Mouse (Mus musculus) Patski (cell line): Measurements from ENCODE around the gene Epb41. TPM values are rescaled to one million over a fixed set of nuclear protein-coding genes. Genes with fewer than 3 reads are reported as not detected.

Experiments
- ATAC-seq: fragments of 100-300 bp; one replicate; pipeline ENCODE4 v1.8.0; 2021
- CTCF ChIA-PET: fragments of 350-600 bp; sonication (Branson Sonifier 250); formaldehyde crosslinking; loops from one replicate; lab custom pipeline; 2022; ENCODE audit warnings: inconsistent platforms; lab: Charles Lee
- POLR2A ChIA-PET: fragments of 350-600 bp; sonication (Branson Sonifier 250); formaldehyde crosslinking; loops from one replicate; lab custom pipeline; 2022; ENCODE audit warnings: antibody characterized with exemption, inconsistent platforms; lab: Charles Lee
- DNase-seq: peaks from one replicate; pipeline ENCODE4 v3.0.0-alpha.2; 2011; ENCODE audit warnings: low read depth, low spot score
- H3K27me3 ChIP-seq: fragments of 371-371 bp; one replicate; pipeline ENCODE4 v1.5.1; 2021
- CTCF ChIP-seq: fragments of 100-300 bp; IDR thresholded peaks from one replicate; pipeline ENCODE4 v1.5.1; 2021
- in situ Hi-C: fragments of 300-500 bp; cut with MboI; formaldehyde crosslinking; loops from 3 replicates; pipeline ENCODE4 v1.11.1; 2018; ENCODE audit warnings: low pct_unique_long_range_greater_than_20kb, mixed read lengths
- polyA plus RNA-seq: library from polyadenylated mRNA; unstranded; gene quantifications from one replicate; pipeline ENCODE4 v1.2.3, GENCODE M21; 2021

Gene Epb41
- polyA plus RNA-seq, 1 experiment from 2014 or later: 53.5 TPM

DNA sequence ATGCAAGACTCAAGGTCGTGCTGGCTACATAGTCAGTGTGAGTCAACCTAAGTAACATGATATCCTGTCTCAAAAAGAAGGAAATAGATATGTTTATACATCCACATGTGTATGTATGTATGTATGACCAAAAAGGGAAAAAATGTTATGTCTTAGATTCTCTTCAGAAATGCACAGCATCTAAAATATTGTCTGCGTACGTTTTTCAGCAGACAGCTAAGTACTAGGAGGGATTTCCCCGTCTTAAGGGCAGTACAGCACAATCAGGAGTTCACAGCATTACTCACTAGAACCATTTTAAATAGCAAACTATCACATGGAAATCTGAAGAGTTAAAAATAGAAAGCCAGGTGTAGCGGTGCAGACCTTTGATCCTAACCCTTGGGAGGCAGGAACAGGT, 38.0 kb downstream of the Epb41 start:
- no peaks in the 10 kb centered on the region for H3K27me3 ChIP-seq
- in situ Hi-C loops: loop anchor here (5.0 kb wide), 1 partner anchor 35 kb away; the partner anchor contains the start of gene Gm10300
- ATAC-seq: no peak
- TF ChIP-seq CTCF: no peak
- ChIA-PET POLR2A (no interaction called here), CTCF (no interaction called here)
- DNase-seq: no peak

GRCm38 (mm10) chr4:132034242-132034641, 40.9 kb downstream of the Epb41 start:
- TF ChIP-seq CTCF: no peak
- ChIA-PET POLR2A (interaction anchor here (0.8 kb wide), 1 partner anchor 22 kb away, joined by 3 read pairs; no protein-coding TSS in a partner anchor), CTCF (interaction anchor here (1.2 to 2.0 kb wide), 3 partner anchors 10 to 46 kb away, joined by 3 to 7 read pairs (median 4); no protein-coding TSS in a partner anchor)
- H3K27me3 ChIP-seq: no peaks in the 10 kb centered on the region
- ATAC-seq: no peak
- in situ Hi-C loops: loop anchor here (5.0 kb wide), 1 partner anchor 57 kb away; no protein-coding TSS in a partner anchor
- peak; percentile 30 for DNase-seq

DNA sequence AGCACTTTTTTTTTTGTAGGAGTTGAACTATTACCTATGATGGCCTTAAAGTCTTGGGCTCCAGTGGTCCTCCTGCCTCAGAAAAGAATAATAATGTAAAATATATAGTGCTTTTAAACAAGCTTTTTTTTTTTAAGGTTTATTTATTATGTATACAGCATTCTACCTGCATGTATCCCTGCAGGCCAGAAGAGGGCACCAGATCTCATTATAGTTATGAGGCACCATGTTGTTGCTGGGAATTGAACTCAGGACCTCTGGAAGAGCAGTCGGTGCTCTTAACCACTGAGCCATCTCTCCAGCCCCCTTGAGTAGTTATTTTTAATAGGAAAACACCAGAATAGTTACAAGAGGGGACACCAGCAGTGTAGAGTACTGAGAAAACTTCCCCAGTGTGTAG, 41.9 kb downstream of the Epb41 start:
- CTCF ChIA-PET: interaction anchor here (1.0 to 2.0 kb wide), 5 partner anchors 8 to 47 kb away, joined by 3 to 8 read pairs (median 4); no protein-coding TSS in a partner anchor
- TF ChIP-seq CTCF: peak; percentile 40
- H3K27me3 ChIP-seq: no peaks in the 10 kb centered on the region
- DNase-seq (no peak), ATAC-seq (no peak)
- POLR2A ChIA-PET: no interaction called here
- in situ Hi-C loops: loop anchor here (5.0 kb wide), 1 partner anchor 56 kb away; no protein-coding TSS in a partner anchor

DNA sequence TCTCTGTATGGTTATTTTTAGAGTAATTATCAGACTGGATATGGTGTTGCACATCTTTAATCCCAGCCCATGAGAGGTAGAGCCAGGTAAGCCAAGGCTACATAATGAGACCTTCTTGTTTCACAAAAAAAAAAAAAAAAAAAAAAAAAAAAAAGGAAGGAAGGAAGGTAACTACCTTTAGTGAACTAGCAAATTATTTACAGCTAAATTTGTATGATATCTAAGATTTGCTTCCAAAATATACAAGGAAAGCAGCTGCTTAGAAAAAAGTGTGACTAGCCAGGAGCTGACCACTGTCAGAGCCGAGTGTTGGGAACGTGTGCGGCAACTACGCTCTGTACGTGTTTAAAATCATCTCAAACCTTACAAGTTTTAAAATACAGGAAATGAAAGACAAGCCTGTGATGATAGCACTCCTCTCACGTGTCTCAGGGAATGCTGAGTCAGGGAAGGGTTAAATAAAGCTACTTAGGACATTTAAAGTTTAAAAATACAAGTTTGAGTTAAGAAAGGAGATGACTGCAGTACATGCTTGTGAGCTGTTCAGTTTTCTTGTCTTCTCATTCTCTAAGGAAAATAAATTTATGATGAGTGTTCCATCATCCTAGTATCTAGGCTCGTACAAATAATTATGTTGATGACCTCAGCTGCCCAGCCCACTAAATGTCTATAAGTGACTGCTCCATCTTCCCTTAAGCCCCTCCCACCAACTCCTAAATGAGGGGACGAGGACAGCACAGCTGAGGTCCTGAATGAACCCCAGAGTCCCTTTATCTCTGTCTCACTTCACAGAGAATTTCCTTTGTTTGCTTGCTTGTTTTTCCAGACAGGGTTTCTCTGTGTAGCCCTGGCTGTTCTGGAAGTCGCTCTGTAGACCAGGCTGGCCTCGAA, 45.0 kb downstream of the Epb41 start:
- DNase-seq: no peak
- TF ChIP-seq CTCF: no peak
- H3K27me3 ChIP-seq: no peaks in the 10 kb centered on the region
- no peak for ATAC-seq
- in situ Hi-C loops: loop anchor here (5.0 kb wide), 1 partner anchor 53 kb away; no protein-coding TSS in a partner anchor
- ChIA-PET CTCF (interaction anchor here (0.6 to 2.4 kb wide), 3 partner anchors 10 to 50 kb away, joined by 3 to 10 read pairs (median 3); no protein-coding TSS in a partner anchor), POLR2A (no interaction called here)

GRCm38 (mm10) chr4:132027806-132028205, 47.3 kb downstream of the Epb41 start:
- in situ Hi-C loops: no loop called here
- DNase-seq (no peak), ATAC-seq (no peak)
- TF ChIP-seq CTCF: no peak
- ChIA-PET POLR2A (no interaction called here), CTCF (no interaction called here)
- H3K27me3 ChIP-seq: no peaks in the 10 kb centered on the region

DNA sequence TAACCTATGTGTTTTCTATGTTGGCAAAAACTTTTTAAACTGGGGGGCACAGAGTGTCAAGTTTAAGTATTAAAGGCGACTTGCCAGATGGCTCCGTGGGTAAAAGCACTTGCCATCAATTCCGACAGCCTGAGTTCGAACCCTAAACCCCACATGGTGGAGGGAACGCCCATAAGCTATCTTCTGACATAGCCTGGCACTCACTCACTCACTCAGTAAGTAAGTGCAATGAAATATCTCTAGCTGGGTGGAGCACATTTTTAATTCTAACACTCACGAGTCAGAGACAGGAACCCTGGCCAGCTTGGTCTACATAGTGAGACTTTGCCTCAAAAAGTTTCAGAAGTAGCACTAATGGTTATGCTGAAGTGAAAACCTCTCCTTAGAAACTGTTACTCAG, 48.0 kb downstream of the Epb41 start:
- CTCF ChIA-PET: no interaction called here
- H3K27me3 ChIP-seq: no peaks in the 10 kb centered on the region
- in situ Hi-C loops: no loop called here
- DNase-seq: no peak
- POLR2A ChIA-PET: interaction anchor here (0.6 kb wide), 1 partner anchor 162 kb away, joined by 8 read pairs; no protein-coding TSS in a partner anchor
- no peak for TF ChIP-seq CTCF
- ATAC-seq: no peak

DNA sequence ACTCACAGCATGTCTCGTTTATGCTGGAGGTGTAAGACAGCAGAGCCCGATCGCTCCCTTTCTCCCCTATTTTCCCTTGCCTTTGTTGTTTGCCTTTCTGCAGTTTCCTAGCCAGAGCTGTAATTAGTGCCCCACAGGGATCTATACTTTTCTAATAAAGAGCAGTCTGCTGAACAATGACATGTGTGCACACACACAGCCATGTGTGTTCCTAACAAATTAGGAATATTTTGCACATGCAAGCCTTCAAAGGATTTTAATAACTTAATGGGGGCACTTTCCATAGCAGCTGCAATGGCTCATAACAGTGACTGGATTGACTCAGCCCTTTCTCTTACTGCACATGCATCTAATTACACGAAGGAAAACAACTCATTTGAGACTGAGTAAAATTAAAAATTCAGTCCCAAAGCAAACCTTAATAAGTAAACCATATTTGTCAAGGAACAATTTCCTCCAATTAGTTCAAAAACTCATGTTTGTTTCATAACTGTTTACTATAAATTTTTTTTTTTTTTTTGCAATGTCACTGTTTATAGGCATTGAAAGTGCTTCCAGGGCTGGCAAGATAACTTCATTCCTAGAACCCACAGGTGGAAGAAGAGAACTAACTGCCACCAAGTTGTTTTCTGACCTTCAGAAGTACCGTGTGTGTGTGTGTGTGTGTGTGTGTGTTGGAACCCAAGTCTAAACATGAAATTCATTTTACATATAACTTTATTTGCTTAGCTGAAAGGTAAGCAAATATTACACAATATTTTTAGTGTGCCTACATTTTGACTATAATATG, 49.2 kb downstream of the Epb41 start:
- no peak for TF ChIP-seq CTCF
- in situ Hi-C loops: no loop called here

GRCm38 (mm10) chr4:132025264-132025663, 49.9 kb downstream of the Epb41 start:
- ChIA-PET POLR2A (no interaction called here), CTCF (no interaction called here)
- in situ Hi-C loops: no loop called here
- no peak for ATAC-seq
- DNase-seq: no peak
- no peak for TF ChIP-seq CTCF
- no peaks in the 10 kb centered on the region for H3K27me3 ChIP-seq

More for the DNA sequence above, 49.2 kb downstream of the Epb41 start:
- ChIA-PET POLR2A (no interaction called here), CTCF (no interaction called here)
- DNase-seq (no peak), ATAC-seq (no peak)
- H3K27me3 ChIP-seq: no peaks in the 10 kb centered on the region

GRCm38 (mm10) chr4:132023816-132024215, 51.3 kb downstream of the Epb41 start:
- TF ChIP-seq CTCF: no peak
- H3K27me3 ChIP-seq: no peaks in the 10 kb centered on the region
- in situ Hi-C loops: no loop called here
- DNase-seq (no peak), ATAC-seq (no peak)
- ChIA-PET CTCF (no interaction called here), POLR2A (no interaction called here)

GRCm38 (mm10) chr4:132022639-132023038, 52.5 kb downstream of the Epb41 start:
- TF ChIP-seq CTCF: peak; percentile 43
- POLR2A ChIA-PET: no interaction called here
- DNase-seq (no peak), ATAC-seq (no peak)
- H3K27me3 ChIP-seq: no peaks in the 10 kb centered on the region
- CTCF ChIA-PET: no interaction called here
- in situ Hi-C loops: no loop called here
